Mouse (Mus musculus) brain, embryonic 14.5 days (tissue): ENCODE results near the gene Ift43. TPM values are rescaled to one million over a fixed set of nuclear protein-coding genes. Genes with fewer than 3 reads are reported as not detected.

Experiments used
- DNase-seq: peaks from one replicate; pipeline ENCODE4 v3.0.0-alpha.2; 2011; ENCODE audit warnings: low read depth
- CTCF ChIP-seq: fragments of 200-500 bp; IDR thresholded peaks from 2 replicates; pipeline ENCODE4 v1.5.1; 2012; ENCODE audit warnings: inconsistent platforms, mild to moderate bottlenecking, moderate library complexity, borderline replicate concordance; ENCODE audit not compliant: insufficient read depth, insufficient read length; ENCODE audit errors: extremely low read depth
- POLR2A ChIP-seq: fragments of 200-500 bp; IDR thresholded peaks from 2 replicates; pipeline ENCODE4 v1.6.1; 2012; ENCODE audit warnings: mild to moderate bottlenecking, inconsistent platforms, borderline replicate concordance; ENCODE audit not compliant: poor library complexity, insufficient read depth, insufficient read length, severe bottlenecking; ENCODE audit errors: extremely low read depth
- polyA plus RNA-seq: library from polyadenylated mRNA; depleted of rRNA; stranded (reverse); fragments of >200 nt; gene quantifications from 2 replicates; pipeline ENCODE4 v1.2.3, GENCODE M21; 2012

Gene Ift43
- polyA plus RNA-seq, 1 experiment, result 37.5 TPM

DNA sequence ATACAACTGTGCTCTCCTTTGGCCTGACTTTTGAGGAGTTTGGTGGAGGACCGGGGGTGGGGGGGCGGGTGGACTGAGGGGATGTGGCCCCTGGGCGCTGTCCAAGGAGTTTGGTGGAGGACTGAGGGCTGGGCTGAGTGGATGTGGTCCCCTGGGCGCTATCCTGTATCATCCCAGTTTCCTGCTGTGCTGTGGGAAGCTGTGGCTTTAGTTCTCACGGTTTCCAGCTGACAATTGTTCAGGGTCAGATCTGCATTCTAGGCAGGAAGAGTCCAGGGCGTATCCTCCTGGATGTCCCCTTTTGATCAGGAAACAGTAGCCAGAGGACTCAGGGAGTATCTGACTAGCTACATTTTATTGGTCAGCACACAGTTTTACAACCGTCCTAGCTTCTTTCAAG is 5.7 kb downstream of the Ift43 start:
- no peak for TF ChIP-seq POLR2A
- no peak for TF ChIP-seq CTCF

DNA sequence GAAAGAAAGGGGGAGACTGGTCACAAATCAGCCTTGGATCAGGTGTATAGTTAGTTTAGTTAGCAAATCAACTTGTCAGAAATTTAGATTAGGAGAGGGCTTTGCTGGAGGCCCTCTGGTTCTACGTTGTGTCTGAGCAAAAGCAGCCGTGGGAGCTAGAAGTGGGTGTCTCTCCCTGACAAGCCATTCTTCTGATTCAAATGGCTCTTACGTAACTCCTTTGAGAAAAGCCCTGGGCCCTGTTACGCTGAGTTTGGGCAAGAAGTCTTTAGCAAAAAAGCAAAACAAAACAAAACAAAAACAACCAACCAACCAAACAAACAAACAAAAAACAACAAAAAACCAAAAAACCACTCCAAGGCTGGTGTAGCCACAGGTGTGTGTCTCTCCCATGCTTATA is 8.4 kb downstream of the Ift43 start:
- TF ChIP-seq POLR2A (no peak), CTCF (no peak)
- no peak for DNase-seq

More for the DNA sequence above, 5.7 kb downstream of the Ift43 start:
- DNase-seq, result no peak

- TF ChIP-seq CTCF (no peak), POLR2A (no peak)
- DNase-seq, result no peak
Measured at GRCm38 (mm10) chr12:86091601-86092132, 9.3 kb downstream of the Ift43 start.

DNA sequence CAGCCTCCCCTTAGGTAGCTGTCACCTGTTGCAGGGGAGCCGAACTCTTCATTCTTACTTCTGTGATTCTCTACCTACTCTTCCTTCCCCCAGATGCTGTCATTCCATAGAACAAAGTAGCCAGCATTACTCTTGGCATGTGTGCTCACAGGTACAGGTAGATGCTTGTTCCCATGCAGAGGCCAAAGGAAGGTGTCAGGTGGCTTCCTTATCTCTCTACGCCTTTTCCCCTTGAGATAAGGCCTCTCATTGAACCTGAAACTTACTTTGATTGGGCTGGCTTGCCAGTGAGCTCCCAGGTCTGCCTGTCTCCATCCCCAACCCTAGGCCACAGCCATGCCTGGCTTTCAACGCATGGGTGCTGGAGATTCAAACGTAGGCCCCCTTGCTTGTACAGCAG is 11.7 kb downstream of the Ift43 start:
- TF ChIP-seq CTCF, result no peak
- no peak for TF ChIP-seq POLR2A
- DNase-seq, result no peak

DNA sequence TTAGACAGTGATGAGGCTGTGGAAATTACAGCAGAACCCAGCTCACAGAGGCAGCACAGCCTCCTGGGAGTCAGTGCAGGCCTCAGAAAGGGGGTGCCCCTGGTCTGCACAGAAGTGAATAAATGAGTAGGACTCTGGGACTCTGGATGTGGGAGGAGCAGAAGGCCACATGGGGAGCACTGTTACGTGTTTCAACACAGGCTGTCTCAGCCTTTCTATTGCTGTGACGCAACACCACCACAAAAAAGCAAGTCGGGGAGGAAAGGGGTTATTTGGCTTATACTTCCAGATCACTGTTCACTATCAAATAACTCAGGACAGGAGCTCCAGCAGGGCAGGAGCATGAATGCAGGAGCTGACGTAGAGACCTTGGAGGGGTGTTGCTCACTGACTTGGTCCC is 13.5 kb downstream of the Ift43 start:
- TF ChIP-seq CTCF (no peak), POLR2A (no peak)
- no peak for DNase-seq

- TF ChIP-seq CTCF (no peak), POLR2A (no peak)
- DNase-seq, result peak; percentile 40
Measured at GRCm38 (mm10) chr12:86097781-86098180, 15.4 kb downstream of the Ift43 start.

DNA sequence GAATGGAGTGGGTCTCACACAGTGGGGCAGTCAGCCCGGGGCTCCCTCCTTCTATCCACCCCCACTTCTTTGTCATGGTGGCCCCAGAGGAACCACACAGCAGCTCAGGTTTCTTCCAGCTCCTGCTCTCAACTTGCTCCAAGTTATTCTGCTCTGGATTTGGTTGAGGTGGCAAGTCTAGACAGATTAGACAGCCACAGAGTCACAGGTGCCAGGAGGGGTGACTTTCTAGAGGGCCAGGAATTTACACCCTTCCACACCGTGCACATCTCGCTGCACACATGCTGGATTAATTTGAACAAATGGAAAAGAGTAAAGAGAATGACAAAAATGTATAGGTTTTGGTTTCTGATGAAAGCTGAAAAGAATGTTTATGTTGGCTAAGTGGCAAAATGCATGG is 18.4 kb downstream of the Ift43 start:
- TF ChIP-seq POLR2A (no peak), CTCF (no peak)
- DNase-seq, result no peak

GRCm38 (mm10) chr12:86102686-86103085 is 20.3 kb downstream of the Ift43 start:
- peak; percentile 14 for DNase-seq
- TF ChIP-seq CTCF, result no peak
- no peak for TF ChIP-seq POLR2A

DNA sequence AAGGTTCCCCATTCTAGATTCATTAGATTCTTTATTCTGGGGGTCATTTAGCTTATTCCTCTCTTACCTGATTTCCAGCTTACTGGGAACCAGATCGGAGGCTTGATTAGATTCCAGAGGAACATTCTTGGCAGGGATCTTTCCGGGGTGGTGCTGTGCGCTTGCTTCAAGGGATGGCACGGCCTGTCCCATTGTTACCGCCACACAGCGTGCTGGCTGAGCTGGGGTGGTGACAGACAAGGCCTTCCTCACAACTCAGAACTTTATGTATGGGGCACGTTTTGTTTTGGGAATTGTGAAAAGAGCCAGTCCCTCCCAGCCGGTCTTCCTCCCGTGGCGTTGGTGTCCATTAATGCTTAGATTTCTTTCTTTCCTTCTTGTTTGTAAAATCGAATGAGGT is 21.1 kb downstream of the Ift43 start:
- TF ChIP-seq POLR2A (no peak), CTCF (no peak)
- peak; percentile 67 for DNase-seq

- TF ChIP-seq POLR2A (no peak), CTCF (no peak)
- DNase-seq, result no peak
Measured at GRCm38 (mm10) chr12:86103852-86104251, 21.5 kb downstream of the Ift43 start.

GRCm38 (mm10) chr12:86104297-86104696 is 22.0 kb downstream of the Ift43 start:
- TF ChIP-seq CTCF, result no peak
- no peak for TF ChIP-seq POLR2A
- DNase-seq, result peak; percentile 12

- no peak for TF ChIP-seq POLR2A
- TF ChIP-seq CTCF, result no peak
- no peak for DNase-seq
Measured at GRCm38 (mm10) chr12:86105546-86105945, 23.2 kb downstream of the Ift43 start.

DNA sequence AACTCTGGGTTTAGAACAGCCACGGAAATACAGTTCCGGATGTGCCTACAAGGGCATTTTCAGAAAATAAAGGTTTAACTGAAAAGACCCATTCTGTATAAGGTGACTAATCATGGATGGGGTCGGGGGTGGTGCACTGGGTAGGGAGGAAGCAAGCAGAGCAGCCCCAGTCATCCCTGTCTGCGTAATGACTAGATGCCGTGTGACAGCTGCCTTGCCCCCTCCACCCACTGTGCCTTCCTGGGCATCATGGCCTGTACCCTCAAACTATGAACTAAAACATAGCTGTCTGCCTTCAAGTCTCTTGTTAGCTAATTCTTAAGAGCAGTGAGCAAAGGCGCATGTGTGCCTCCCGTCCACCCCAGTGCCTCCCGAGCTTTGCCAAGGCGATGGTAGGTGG is 23.7 kb downstream of the Ift43 start:
- DNase-seq, result no peak
- TF ChIP-seq CTCF (no peak), POLR2A (no peak)

- TF ChIP-seq CTCF (no peak), POLR2A (no peak)
- peak; percentile 54 for DNase-seq
Measured at GRCm38 (mm10) chr12:86107645-86108044, 25.3 kb downstream of the Ift43 start.
